Mouse (Mus musculus): Measurements from ENCODE around the gene Grwd1. TPM values are rescaled to one million over a fixed set of nuclear protein-coding genes. Genes with fewer than 3 reads are reported as not detected.

Grwd1 gene
- polyA plus RNA-seq, 1 experiment from 2014 or later, result 93.5 TPM

- H3K27ac ChIP-seq (ENCODE audit: low read depth, low read length), result 0 out of 2 replicates have a peak overlapping the region, but pooled peaks have one; percentile 37
- 6% methylated on average over 17 of the region's 17 CpGs for WGBS
- peak; percentile 40; the same call in 1 of the 2 replicates for ATAC-seq (ENCODE audit: low FRiP score, low TSS enrichment)
These were observed 43.9 kb downstream of the Grwd1 start for GRCm38 (mm10) chr7:45786661-45787413.

GRCm38 (mm10) chr7:45786136-45786578 is 44.6 kb downstream of the Grwd1 start:
- peak; percentile 72 for ATAC-seq (ENCODE audit: low FRiP score, low TSS enrichment)

More at GRCm38 (mm10) chr7:45786661-45787413, 43.9 kb downstream of the Grwd1 start:
- no peaks in the 10 kb centered on the region for H3K27me3 ChIP-seq (ENCODE audit: control insufficient read depth, insufficient read depth, low read length)
- H3K9ac ChIP-seq (ENCODE audit: low read depth, low read length), result peak overlapping the region; percentile 37; the same call in 1 of the 2 replicates
- peak overlapping the region; percentile 77 for H3K4me3 ChIP-seq (ENCODE audit: low read length)
- H3K4me2 ChIP-seq (replicated peaks; ENCODE audit: low read depth, low read length), result peak overlapping the region; percentile 99
- H3K36me3 ChIP-seq (ENCODE audit: control insufficient read depth, insufficient read depth, low read length), result peaks cover 17% of the 10 kb centered on the region; the same call in 1 of the 2 replicates
- H3K4me1 ChIP-seq (ENCODE audit: control insufficient read depth, insufficient read depth, low read length), result peaks cover 19% of the 10 kb centered on the region
- no peaks in the 10 kb centered on the region for H3K9me3 ChIP-seq (ENCODE audit: control insufficient read depth, low read length)

DNA sequence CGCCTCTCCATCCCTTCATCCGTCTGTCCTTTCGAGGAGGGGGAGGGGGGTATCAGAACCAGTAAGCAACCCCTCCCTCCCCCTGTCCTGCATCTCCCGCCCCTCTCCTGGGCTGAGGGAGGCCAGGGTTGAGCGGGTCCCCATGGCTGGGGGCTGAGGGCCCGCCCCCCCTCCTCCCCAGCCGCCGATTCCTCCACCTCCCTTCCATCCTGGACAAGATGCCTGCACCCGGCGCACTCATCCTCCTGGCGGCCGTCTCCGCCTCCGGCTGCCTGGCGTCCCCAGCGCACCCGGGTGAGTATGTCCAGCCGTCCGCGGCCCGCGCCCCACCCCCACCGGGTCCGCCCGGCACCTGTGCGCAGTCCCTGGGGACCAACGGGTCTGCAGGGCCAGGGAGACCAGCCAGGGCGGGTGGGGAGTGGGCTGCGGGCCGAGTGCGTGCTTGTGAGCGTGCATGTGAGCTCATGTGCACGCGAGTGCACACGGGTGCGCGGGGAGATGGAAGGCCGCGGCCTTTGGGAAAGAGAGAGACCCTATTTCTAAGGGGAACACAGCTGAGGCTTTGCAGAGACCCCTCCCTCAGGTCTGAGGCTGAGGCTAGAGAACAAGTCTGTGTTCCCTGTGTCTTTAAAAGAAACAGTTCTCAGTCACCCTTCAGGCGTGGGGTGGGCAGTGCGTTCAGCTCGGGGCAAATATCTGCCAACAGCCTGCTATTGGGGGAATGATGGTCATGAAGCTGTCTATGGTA is 45.2 kb downstream of the Grwd1 start:
- Histone ChIP-seq H3K27ac (ENCODE audit: low read depth, low read length) (peak overlapping the region; percentile 32; the same call in 1 of the 2 replicates), H3K4me1 (ENCODE audit: control insufficient read depth, insufficient read depth, low read length) (peaks cover 19% of the 10 kb centered on the region), H3K4me3 (ENCODE audit: low read length) (peak overlapping the region; percentile 77), H3K4me2 (replicated peaks; ENCODE audit: low read depth, low read length) (peak overlapping the region; percentile 99), H3K36me3 (ENCODE audit: control insufficient read depth, insufficient read depth, low read length) (peaks cover 16% of the 10 kb centered on the region; the same call in 1 of the 2 replicates), H3K27me3 (ENCODE audit: control insufficient read depth, insufficient read depth, low read length) (no peaks in the 10 kb centered on the region), H3K9ac (ENCODE audit: low read depth, low read length) (peak overlapping the region; percentile 69), H3K9me3 (ENCODE audit: control insufficient read depth, low read length) (no peaks in the 10 kb centered on the region)
- ATAC-seq (ENCODE audit: low FRiP score, low TSS enrichment), result peak; percentile 50
- under 1% methylated on average over 37 of the region's 42 CpGs for WGBS

More at GRCm38 (mm10) chr7:45786136-45786578, 44.6 kb downstream of the Grwd1 start:
- H3K27ac ChIP-seq (ENCODE audit: low read depth, low read length), result no peak overlapping the region; the same call in 1 of the 2 replicates
- peak overlapping the region; percentile 99 for H3K4me2 ChIP-seq (replicated peaks; ENCODE audit: low read depth, low read length)
- no peaks in the 10 kb centered on the region for H3K9me3 ChIP-seq (ENCODE audit: control insufficient read depth, low read length)
- peak overlapping the region; percentile 77 for H3K4me3 ChIP-seq (ENCODE audit: low read length)
- peaks cover 19% of the 10 kb centered on the region for H3K4me1 ChIP-seq (ENCODE audit: control insufficient read depth, insufficient read depth, low read length)
- under 1% methylated on average over 14 of the region's 14 CpGs for WGBS
- H3K9ac ChIP-seq (ENCODE audit: low read depth, low read length), result peak overlapping the region; percentile 69; the same call in 1 of the 2 replicates
- H3K27me3 ChIP-seq (ENCODE audit: control insufficient read depth, insufficient read depth, low read length), result no peaks in the 10 kb centered on the region
- H3K36me3 ChIP-seq (ENCODE audit: control insufficient read depth, insufficient read depth, low read length), result peaks cover 16% of the 10 kb centered on the region; the same call in 1 of the 2 replicates

DNA sequence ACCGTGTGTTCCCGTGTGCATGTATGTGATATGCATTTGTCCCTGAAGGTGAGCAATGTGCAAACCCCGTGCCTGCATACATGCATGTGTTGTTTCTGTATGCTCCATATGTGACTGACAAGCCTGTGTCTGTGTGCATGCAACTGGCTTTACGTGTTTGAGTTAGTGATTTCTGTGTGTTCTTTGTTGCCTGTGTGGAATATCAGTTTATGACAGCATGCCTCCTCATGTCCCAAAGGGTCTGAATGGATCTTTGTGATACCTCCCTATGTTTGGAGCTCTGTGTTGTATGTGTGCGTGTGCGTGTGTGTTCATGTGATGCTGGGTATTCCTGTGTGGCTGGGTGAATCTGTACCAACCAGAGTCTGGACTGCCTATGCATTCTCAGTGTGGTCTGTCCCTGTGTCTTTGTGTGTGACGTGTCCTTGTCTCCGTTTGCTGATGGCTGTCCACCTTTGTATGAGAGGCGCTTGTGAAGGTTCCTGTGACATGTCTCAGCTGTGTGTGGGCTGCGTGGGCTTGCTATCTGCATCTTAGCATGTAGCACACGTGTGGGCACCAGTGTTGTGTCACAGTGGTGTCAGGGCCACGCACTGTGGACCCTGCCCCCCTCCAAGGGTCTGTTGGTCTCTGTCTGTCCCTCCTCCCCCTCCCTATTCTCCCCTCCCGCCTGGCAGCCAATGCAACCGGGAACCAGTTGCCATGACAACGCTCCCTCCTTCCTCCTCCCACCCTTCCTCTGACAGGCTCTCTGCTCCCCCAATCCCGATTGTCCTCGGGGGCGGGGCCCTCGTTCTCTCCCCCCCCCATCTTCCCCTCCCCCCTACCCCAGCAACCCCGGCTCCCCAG is 46.0 kb downstream of the Grwd1 start, which contains the start of gene Sult2b1:
TSS of gene Sult2b1 (minus strand) at position 146 of the 849 bp plus-strand sequence.
- Histone ChIP-seq H3K27me3 (ENCODE audit: control insufficient read depth, insufficient read depth, low read length) (no peaks in the 10 kb centered on the region), H3K36me3 (ENCODE audit: control insufficient read depth, insufficient read depth, low read length) (peaks cover 9% of the 10 kb centered on the region; the same call in 1 of the 2 replicates), H3K27ac (ENCODE audit: low read depth, low read length) (peak within 1 kb of the TSS; percentile 32; the same call in 1 of the 2 replicates), H3K9ac (ENCODE audit: low read depth, low read length) (peak within 1 kb of the TSS; percentile 69), H3K4me1 (ENCODE audit: control insufficient read depth, insufficient read depth, low read length) (peaks cover 16% of the 10 kb centered on the region), H3K4me2 (replicated peaks; ENCODE audit: low read depth, low read length) (peak within 1 kb of the TSS; percentile 99), H3K4me3 (ENCODE audit: low read length) (peak within 1 kb of the TSS; percentile 77), H3K9me3 (ENCODE audit: control insufficient read depth, low read length) (no peaks in the 10 kb centered on the region)
- peak; percentile 18 for ATAC-seq (ENCODE audit: low FRiP score, low TSS enrichment)
- WGBS, result 24% methylated on average over 20 of the region's 20 CpGs

GRCm38 (mm10) chr7:45783511-45784091 is 47.1 kb downstream of the Grwd1 start, which contains the start of gene Lmtk3:
Gene Lmtk3 (plus strand): TSS chr7:45783738.
- Histone ChIP-seq H3K4me2 (replicated peaks; ENCODE audit: low read depth, low read length) (peak within 1 kb of the TSS; percentile 99), H3K4me1 (ENCODE audit: control insufficient read depth, insufficient read depth, low read length) (peaks cover 16% of the 10 kb centered on the region), H3K9ac (ENCODE audit: low read depth, low read length) (peak within 1 kb of the TSS; percentile 62), H3K9me3 (ENCODE audit: control insufficient read depth, low read length) (no peaks in the 10 kb centered on the region), H3K4me3 (ENCODE audit: low read length) (peak within 1 kb of the TSS; percentile 62), H3K36me3 (ENCODE audit: control insufficient read depth, insufficient read depth, low read length) (peaks cover 5% of the 10 kb centered on the region; the same call in 1 of the 2 replicates), H3K27ac (ENCODE audit: low read depth, low read length) (no peak within 1 kb of the TSS), H3K27me3 (ENCODE audit: control insufficient read depth, insufficient read depth, low read length) (no peaks in the 10 kb centered on the region)
- peak; percentile 22; the same call in 1 of the 2 replicates for ATAC-seq (ENCODE audit: low FRiP score, low TSS enrichment)
- WGBS, result under 1% methylated on average over 38 of the region's 38 CpGs

GRCm38 (mm10) chr7:45782271-45782670 is 48.5 kb downstream of the Grwd1 start:
- Histone ChIP-seq H3K36me3 (ENCODE audit: control insufficient read depth, insufficient read depth, low read length) (no peaks in the 10 kb centered on the region), H3K9ac (ENCODE audit: low read depth, low read length) (no peak overlapping the region), H3K27me3 (ENCODE audit: control insufficient read depth, insufficient read depth, low read length) (no peaks in the 10 kb centered on the region), H3K9me3 (ENCODE audit: control insufficient read depth, low read length) (no peaks in the 10 kb centered on the region), H3K4me1 (ENCODE audit: control insufficient read depth, insufficient read depth, low read length) (peaks cover 14% of the 10 kb centered on the region), H3K27ac (ENCODE audit: low read depth, low read length) (no peak overlapping the region), H3K4me3 (ENCODE audit: low read length) (no peak overlapping the region), H3K4me2 (replicated peaks; ENCODE audit: low read depth, low read length) (no peak overlapping the region)
- 71% methylated on average over 4 of the region's 4 CpGs for WGBS
- no peak for ATAC-seq (ENCODE audit: low FRiP score, low TSS enrichment)

DNA sequence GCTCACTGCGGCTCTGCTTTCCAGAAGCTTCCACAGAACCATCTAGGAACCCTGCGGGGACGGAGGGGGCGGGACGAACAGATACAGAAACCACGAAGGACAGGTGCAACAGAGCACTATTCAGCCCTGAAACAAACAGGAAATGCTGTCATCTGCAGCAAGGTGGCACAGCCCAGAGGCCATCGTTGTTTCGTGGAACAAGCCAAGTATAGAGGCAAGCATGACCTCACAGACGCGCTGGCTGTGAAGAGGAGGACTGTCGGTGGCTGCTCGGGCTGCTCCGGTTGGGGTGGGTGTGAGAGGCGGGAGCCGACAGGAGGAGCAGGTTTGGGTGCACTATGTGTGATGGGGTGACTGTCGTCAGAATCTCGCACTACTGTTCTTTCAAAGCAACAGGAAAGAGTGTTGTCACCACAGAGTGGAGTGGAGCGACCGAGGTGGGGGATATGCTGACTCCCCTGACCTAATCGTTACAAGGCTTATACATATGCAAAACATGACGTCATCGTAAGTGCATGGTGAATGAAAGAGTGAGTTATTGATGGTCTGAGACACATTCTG is 51.6 kb downstream of the Grwd1 start:
- Histone ChIP-seq H3K36me3 (ENCODE audit: control insufficient read depth, insufficient read depth, low read length) (no peaks in the 10 kb centered on the region), H3K4me1 (ENCODE audit: control insufficient read depth, insufficient read depth, low read length) (peaks cover 4% of the 10 kb centered on the region; the same call in 1 of the 2 replicates), H3K4me3 (ENCODE audit: low read length) (no peak overlapping the region), H3K27me3 (ENCODE audit: control insufficient read depth, insufficient read depth, low read length) (no peaks in the 10 kb centered on the region), H3K9ac (ENCODE audit: low read depth, low read length) (no peak overlapping the region), H3K4me2 (replicated peaks; ENCODE audit: low read depth, low read length) (0 out of 2 replicates have a peak overlapping the region, but pooled peaks have one; percentile 4), H3K9me3 (ENCODE audit: control insufficient read depth, low read length) (peaks cover 2% of the 10 kb centered on the region; the same call in 1 of the 2 replicates), H3K27ac (ENCODE audit: low read depth, low read length) (no peak overlapping the region)
- 26% methylated on average over 22 of the region's 22 CpGs for WGBS
- no peak for ATAC-seq (ENCODE audit: low FRiP score, low TSS enrichment)

Data from kidney, embryonic 14.5 days (tissue).